Mouse (Mus musculus) bone marrow, adult 2 months (tissue): ENCODE results near the gene Gdi2.
A peak's percentile ranks its signal among the peaks of the same experiment; 100 is the strongest.

Experiments used
- CTCF ChIP-seq: fragments of 200-500 bp; IDR thresholded peaks from 2 replicates; pipeline ENCODE4 v1.5.1; 2011; ENCODE audit warnings: low read length, control low read depth; ENCODE audit not compliant: control insufficient read depth, insufficient read depth
- POLR2A ChIP-seq: fragments of 200-500 bp; IDR thresholded peaks from 2 replicates; pipeline ENCODE4 v1.6.1; 2011; ENCODE audit warnings: low read depth, mild to moderate bottlenecking, control low read depth, low read length, borderline replicate concordance; ENCODE audit not compliant: control insufficient read depth

DNA sequence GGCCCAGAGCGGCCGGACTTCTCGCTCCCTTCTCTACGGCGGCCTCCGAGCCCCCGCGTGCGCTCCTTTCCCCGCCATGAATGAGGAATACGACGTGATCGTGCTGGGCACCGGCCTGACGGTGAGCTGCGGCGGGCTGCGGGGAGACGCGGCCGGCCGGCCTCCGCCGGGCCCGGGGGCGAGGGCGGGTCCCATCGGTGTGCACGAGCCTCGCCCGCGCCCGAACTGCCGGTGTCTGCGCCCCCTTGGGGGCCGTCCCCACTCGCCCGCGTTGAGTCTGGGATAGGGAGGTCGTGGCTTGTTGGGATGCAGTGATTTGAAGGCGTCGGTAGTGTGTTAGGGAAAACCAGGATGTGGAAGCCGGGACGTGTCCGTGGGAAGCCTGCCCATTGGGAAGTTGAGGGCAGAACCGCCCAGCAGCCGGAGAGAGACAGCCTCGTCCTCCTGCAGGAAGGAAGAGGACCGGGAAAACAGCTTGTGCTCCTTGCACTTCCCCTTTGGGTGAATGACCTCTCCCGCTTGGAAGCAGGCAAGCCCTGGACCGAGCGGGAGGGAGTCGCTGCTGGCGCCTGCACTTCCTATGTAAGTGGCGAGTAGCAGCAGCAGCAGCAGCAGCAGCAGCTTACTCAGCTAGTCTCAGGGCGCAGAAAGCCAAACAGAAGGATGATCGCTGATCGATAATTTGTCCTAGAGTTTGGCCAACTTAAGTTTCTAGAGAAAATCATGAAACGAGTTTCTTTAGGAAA is 533 bp downstream of the Gdi2 start:
- TF ChIP-seq CTCF (no peak), POLR2A (peak; percentile 48; the same call in 1 of the 2 replicates)
